Mouse (Mus musculus): ENCODE data around the gene Thbs2. TPM values are rescaled to one million over a fixed set of nuclear protein-coding genes. Genes with fewer than 3 reads are reported as not detected.

Gene Thbs2
- polyA plus RNA-seq (2016; fragmentation: Nextera tagmentation; extraction: Ambion mirVana), result 11.6 and 12.3 TPM in 2 replicates

GRCm38 (mm10) chr17:14693994-14694374, at the start of gene Thbs2:
Thbs2 (minus strand) TSS chr17:14694235.
- 0 out of 2 replicates have a peak, but pooled peaks cover 3% of the 10 kb centered on the region for H3K27me3 ChIP-seq (replicated peaks)
- H3K9me3 ChIP-seq (replicated peaks), result no peaks in the 10 kb centered on the region
- 0 out of 2 replicates have a peak within 1 kb of the TSS, but pooled peaks have one; percentile 46 for H3K27ac ChIP-seq (ENCODE audit: poor library complexity, severe bottlenecking)
- H3K36me3 ChIP-seq, result no peaks in the 10 kb centered on the region
- 1% methylated on average over 14 of the region's 14 CpGs for WGBS
- H3K4me1 ChIP-seq (replicated peaks), result peaks cover 22% of the 10 kb centered on the region; the same call in 1 of the 2 replicates
- H3K4me3 ChIP-seq, result peak within 1 kb of the TSS; percentile 45
- H3K9ac ChIP-seq, result peak within 1 kb of the TSS; percentile 70
- peak within 1 kb of the TSS; percentile 70 for H3K4me2 ChIP-seq
- peak; percentile 76; the same call in 1 of the 2 replicates for ATAC-seq (ENCODE audit: insufficient number of reproducible peaks, low FRiP score)

- Histone ChIP-seq H3K4me3 (no peak overlapping the region), H3K9me3 (replicated peaks) (no peaks in the 10 kb centered on the region), H3K36me3 (no peaks in the 10 kb centered on the region), H3K4me2 (no peak overlapping the region), H3K9ac (no peak overlapping the region), H3K27ac (ENCODE audit: poor library complexity, severe bottlenecking) (no peak overlapping the region), H3K4me1 (replicated peaks) (peaks cover 3% of the 10 kb centered on the region), H3K27me3 (replicated peaks) (no peaks in the 10 kb centered on the region)
- WGBS, result 67% methylated on average over 6 of the region's 6 CpGs
- ATAC-seq (ENCODE audit: insufficient number of reproducible peaks, low FRiP score), result no peak
Observed at GRCm38 (mm10) chr17:14735493-14736004, 41.5 kb upstream of the Thbs2 start.

- Histone ChIP-seq H3K27ac (ENCODE audit: poor library complexity, severe bottlenecking) (no peak overlapping the region), H3K4me1 (replicated peaks) (peaks cover 6% of the 10 kb centered on the region), H3K4me2 (no peak overlapping the region), H3K36me3 (no peaks in the 10 kb centered on the region), H3K27me3 (replicated peaks) (no peaks in the 10 kb centered on the region), H3K9ac (no peak overlapping the region), H3K9me3 (replicated peaks) (no peaks in the 10 kb centered on the region), H3K4me3 (no peak overlapping the region)
- no peak for ATAC-seq (ENCODE audit: insufficient number of reproducible peaks, low FRiP score)
- 72% methylated on average over 4 of the region's 4 CpGs for WGBS
Observed at GRCm38 (mm10) chr17:14734380-14734779, 40.3 kb upstream of the Thbs2 start.

- no peak for ATAC-seq (ENCODE audit: insufficient number of reproducible peaks, low FRiP score)
- H3K9me3 ChIP-seq (replicated peaks), result no peaks in the 10 kb centered on the region
- no peak overlapping the region for H3K27ac ChIP-seq (ENCODE audit: poor library complexity, severe bottlenecking)
Observed at GRCm38 (mm10) chr17:14733941-14734340, 39.9 kb upstream of the Thbs2 start.

GRCm38 (mm10) chr17:14733027-14733426, 39.0 kb upstream of the Thbs2 start:
- H3K4me1 ChIP-seq (replicated peaks), result peaks cover 6% of the 10 kb centered on the region
- H3K27ac ChIP-seq (ENCODE audit: poor library complexity, severe bottlenecking), result no peak overlapping the region
- no peak overlapping the region for H3K4me2 ChIP-seq
- no peaks in the 10 kb centered on the region for H3K27me3 ChIP-seq (replicated peaks)
- no peak overlapping the region for H3K4me3 ChIP-seq
- no peaks in the 10 kb centered on the region for H3K9me3 ChIP-seq (replicated peaks)
- H3K36me3 ChIP-seq, result no peaks in the 10 kb centered on the region
- 91% methylated on average over 1 of the region's 1 CpGs for WGBS
- 0 out of 2 replicates have a peak, but pooled peaks have one; percentile 36 for ATAC-seq (ENCODE audit: insufficient number of reproducible peaks, low FRiP score)
- no peak overlapping the region for H3K9ac ChIP-seq

More at GRCm38 (mm10) chr17:14733941-14734340, 39.9 kb upstream of the Thbs2 start:
- no peaks in the 10 kb centered on the region for H3K36me3 ChIP-seq
- no peak overlapping the region for H3K4me3 ChIP-seq
- peaks cover 6% of the 10 kb centered on the region for H3K4me1 ChIP-seq (replicated peaks)
- H3K4me2 ChIP-seq, result no peak overlapping the region
- no peaks in the 10 kb centered on the region for H3K27me3 ChIP-seq (replicated peaks)
- no peak overlapping the region for H3K9ac ChIP-seq
- 39% methylated on average over 10 of the region's 10 CpGs for WGBS

GRCm38 (mm10) chr17:14730629-14731028, 36.6 kb upstream of the Thbs2 start:
- Histone ChIP-seq H3K9ac (no peak overlapping the region), H3K27ac (ENCODE audit: poor library complexity, severe bottlenecking) (no peak overlapping the region), H3K4me2 (no peak overlapping the region), H3K36me3 (no peaks in the 10 kb centered on the region), H3K4me1 (replicated peaks) (peaks cover 12% of the 10 kb centered on the region), H3K4me3 (no peak overlapping the region), H3K9me3 (replicated peaks) (no peaks in the 10 kb centered on the region), H3K27me3 (replicated peaks) (no peaks in the 10 kb centered on the region)
- no peak for ATAC-seq (ENCODE audit: insufficient number of reproducible peaks, low FRiP score)
- 46% methylated on average over 5 of the region's 5 CpGs for WGBS

- Histone ChIP-seq H3K27me3 (replicated peaks) (no peaks in the 10 kb centered on the region), H3K36me3 (no peaks in the 10 kb centered on the region), H3K9ac (no peak overlapping the region), H3K9me3 (replicated peaks) (no peaks in the 10 kb centered on the region), H3K4me3 (no peak overlapping the region), H3K27ac (ENCODE audit: poor library complexity, severe bottlenecking) (no peak overlapping the region), H3K4me2 (no peak overlapping the region), H3K4me1 (replicated peaks) (peaks cover 12% of the 10 kb centered on the region)
- ATAC-seq (ENCODE audit: insufficient number of reproducible peaks, low FRiP score), result no peak
- 32% methylated on average over 3 of the region's 3 CpGs for WGBS
Observed at GRCm38 (mm10) chr17:14727481-14727880, 33.4 kb upstream of the Thbs2 start.

GRCm38 (mm10) chr17:14724786-14725185, 30.8 kb upstream of the Thbs2 start:
- Histone ChIP-seq H3K36me3 (no peaks in the 10 kb centered on the region), H3K4me1 (replicated peaks) (peaks cover 6% of the 10 kb centered on the region), H3K4me2 (no peak overlapping the region), H3K9me3 (replicated peaks) (no peaks in the 10 kb centered on the region), H3K4me3 (no peak overlapping the region), H3K9ac (no peak overlapping the region), H3K27me3 (replicated peaks) (no peaks in the 10 kb centered on the region), H3K27ac (ENCODE audit: poor library complexity, severe bottlenecking) (no peak overlapping the region)
- 24% methylated on average over 2 of the region's 2 CpGs for WGBS
- ATAC-seq (ENCODE audit: insufficient number of reproducible peaks, low FRiP score), result no peak

GRCm38 (mm10) chr17:14721325-14721724, 27.3 kb upstream of the Thbs2 start:
- H3K4me3 ChIP-seq, result no peak overlapping the region
- H3K9me3 ChIP-seq (replicated peaks), result no peaks in the 10 kb centered on the region
- H3K4me2 ChIP-seq, result no peak overlapping the region
- no peaks in the 10 kb centered on the region for H3K36me3 ChIP-seq
- H3K4me1 ChIP-seq (replicated peaks), result no peaks in the 10 kb centered on the region
- no peak overlapping the region for H3K9ac ChIP-seq
- 81% methylated on average over 4 of the region's 4 CpGs for WGBS
- H3K27me3 ChIP-seq (replicated peaks), result no peaks in the 10 kb centered on the region
- no peak for ATAC-seq (ENCODE audit: insufficient number of reproducible peaks, low FRiP score)
- no peak overlapping the region for H3K27ac ChIP-seq (ENCODE audit: poor library complexity, severe bottlenecking)

- no peak overlapping the region for H3K9ac ChIP-seq
- 81% methylated on average over 4 of the region's 4 CpGs for WGBS
- H3K27me3 ChIP-seq (replicated peaks), result no peaks in the 10 kb centered on the region
- H3K36me3 ChIP-seq, result no peaks in the 10 kb centered on the region
- H3K4me3 ChIP-seq, result no peak overlapping the region
- no peak overlapping the region for H3K4me2 ChIP-seq
- H3K27ac ChIP-seq (ENCODE audit: poor library complexity, severe bottlenecking), result no peak overlapping the region
- no peaks in the 10 kb centered on the region for H3K9me3 ChIP-seq (replicated peaks)
- ATAC-seq (ENCODE audit: insufficient number of reproducible peaks, low FRiP score), result no peak
- H3K4me1 ChIP-seq (replicated peaks), result no peaks in the 10 kb centered on the region
Observed at GRCm38 (mm10) chr17:14720912-14721311, 26.9 kb upstream of the Thbs2 start.

- Histone ChIP-seq H3K9me3 (replicated peaks) (no peaks in the 10 kb centered on the region), H3K36me3 (no peaks in the 10 kb centered on the region), H3K27me3 (replicated peaks) (no peaks in the 10 kb centered on the region), H3K4me2 (no peak overlapping the region), H3K9ac (no peak overlapping the region), H3K4me3 (no peak overlapping the region), H3K4me1 (replicated peaks) (no peaks in the 10 kb centered on the region), H3K27ac (ENCODE audit: poor library complexity, severe bottlenecking) (no peak overlapping the region)
- no peak for ATAC-seq (ENCODE audit: insufficient number of reproducible peaks, low FRiP score)
- 73% methylated on average over 7 of the region's 7 CpGs for WGBS
Observed at GRCm38 (mm10) chr17:14720227-14720626, 26.2 kb upstream of the Thbs2 start.

GRCm38 (mm10) chr17:14718801-14719200, 24.8 kb upstream of the Thbs2 start:
- H3K4me1 ChIP-seq (replicated peaks), result no peaks in the 10 kb centered on the region; the same call in 1 of the 2 replicates
- no peaks in the 10 kb centered on the region for H3K27me3 ChIP-seq (replicated peaks)
- no peaks in the 10 kb centered on the region for H3K36me3 ChIP-seq
- no peak overlapping the region for H3K9ac ChIP-seq
- 75% methylated on average over 4 of the region's 4 CpGs for WGBS
- no peak overlapping the region for H3K4me2 ChIP-seq
- H3K27ac ChIP-seq (ENCODE audit: poor library complexity, severe bottlenecking), result no peak overlapping the region
- ATAC-seq (ENCODE audit: insufficient number of reproducible peaks, low FRiP score), result no peak
- no peaks in the 10 kb centered on the region for H3K9me3 ChIP-seq (replicated peaks)
- H3K4me3 ChIP-seq, result no peak overlapping the region
